Mouse (Mus musculus) ES-Bruce4 (cell line): ENCODE results near the gene Lag3.

Experiments
- CTCF ChIP-seq: IDR thresholded peaks from one replicate; pipeline ENCODE4 v1.8.1; 2011; ENCODE audit warnings: low read depth, low read length
- EP300 ChIP-seq: IDR thresholded peaks from 2 replicates; pipeline ENCODE4 v1.6.1; 2011; ENCODE audit warnings: low read depth, low read length; ENCODE audit not compliant: insufficient read depth
- POLR2A ChIP-seq: IDR thresholded peaks from one replicate; pipeline ENCODE4 v1.8.1; 2011; ENCODE audit warnings: low read length; ENCODE audit not compliant: insufficient read depth

DNA sequence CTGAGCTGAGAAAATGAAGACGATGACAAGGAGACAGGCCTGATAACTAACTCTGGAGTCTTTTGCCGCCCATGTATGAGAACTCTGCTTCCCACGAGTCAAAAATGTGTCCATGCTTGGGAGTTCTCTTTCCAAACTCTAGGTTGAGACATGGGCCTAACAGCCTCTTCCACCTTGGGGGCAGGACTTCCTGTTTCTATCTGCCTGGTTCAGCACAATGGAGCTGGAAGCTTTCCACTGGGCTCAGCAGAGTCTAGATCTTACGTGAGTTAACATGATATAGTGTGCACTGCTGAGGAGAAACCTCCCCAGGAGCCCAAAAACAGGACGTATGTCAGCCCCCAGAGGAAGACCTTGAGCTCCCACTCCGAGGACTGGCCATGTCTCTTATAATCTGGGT, 1.7 kb upstream of the Lag3 start:
- TF ChIP-seq CTCF (no peak), POLR2A (no peak), EP300 (no peak)
